Mouse (Mus musculus) lung, adult 2 months (tissue): ENCODE measurements around the gene Vezt. TPM values are rescaled to one million over a fixed set of nuclear protein-coding genes. Genes with fewer than 3 reads are reported as not detected.

Experiments
- DNase-seq: peaks from one replicate; pipeline ENCODE4 v3.0.0; 2022
- H3K4me1 ChIP-seq: fragments of 200-500 bp; 2 replicates; pipeline ENCODE4 v1.6.1; 2011; ENCODE audit warnings: low read length; ENCODE audit not compliant: control insufficient read depth, insufficient read depth
- H3K4me3 ChIP-seq: fragments of 200-500 bp; replicated peaks from 2 replicates; pipeline ENCODE3; 2011; ENCODE audit warnings: low read depth, mild to moderate bottlenecking, control low read depth, low read length; ENCODE audit errors: extremely low read depth
- CTCF ChIP-seq: fragments of 200-500 bp; IDR thresholded peaks from 2 replicates; pipeline ENCODE4 v1.5.1; 2011; ENCODE audit warnings: mild to moderate bottlenecking, low read length, control low read depth; ENCODE audit not compliant: insufficient read depth
- POLR2A ChIP-seq: fragments of 200-500 bp; IDR thresholded peaks from 2 replicates; pipeline ENCODE4 v1.6.1; 2011; ENCODE audit warnings: low read depth, mild to moderate bottlenecking, control low read depth, low read length, borderline replicate concordance; ENCODE audit errors: extremely low read depth
- WGBS: fragments of 180-500 bp; shearing (Covaris S2); methylation state at CpG from one replicate; pipeline ENCODE4 v1.1.7; 2018; 5-methylcytosine and 5-hydroxymethylcytosine counted together
- polyA plus RNA-seq: library from polyadenylated mRNA; depleted of rRNA; stranded (reverse); fragments of >200 nt; gene quantifications from 2 replicates; pipeline ENCODE4 v1.2.3, GENCODE M21; 2012

Vezt gene
- polyA plus RNA-seq, 1 experiment = 13.4 TPM

GRCm38 (mm10) chr10:93919227-93919626, 116.4 kb downstream of the Vezt start:
- TF ChIP-seq POLR2A (no peak), CTCF (no peak)
- H3K4me3 ChIP-seq = peak overlapping the region; percentile 46
- H3K4me1 ChIP-seq = peaks cover 19% of the 10 kb centered on the region
- peak; percentile 13 for DNase-seq
- WGBS = 27% methylated on average over 13 of the region's 13 CpGs

- no peak overlapping the region for H3K4me3 ChIP-seq
- 20% methylated on average over 6 of the region's 6 CpGs for WGBS
- peaks cover 19% of the 10 kb centered on the region for H3K4me1 ChIP-seq
- DNase-seq = peak; percentile 53
- TF ChIP-seq POLR2A (no peak), CTCF (no peak)
Observed at GRCm38 (mm10) chr10:93918701-93919100, 116.9 kb downstream of the Vezt start.

GRCm38 (mm10) chr10:93918087-93918486, 117.5 kb downstream of the Vezt start:
- DNase-seq = no peak
- Histone ChIP-seq H3K4me1 (peaks cover 19% of the 10 kb centered on the region), H3K4me3 (no peak overlapping the region)
- TF ChIP-seq CTCF (no peak), POLR2A (no peak)
- WGBS = 42% methylated on average over 2 of the region's 2 CpGs

- DNase-seq = no peak
- WGBS = 78% methylated on average over 2 of the region's 2 CpGs
Observed at GRCm38 (mm10) chr10:93916778-93917177, 118.8 kb downstream of the Vezt start.

GRCm38 (mm10) chr10:93915531-93916275, 119.9 kb downstream of the Vezt start:
- peaks cover 19% of the 10 kb centered on the region for H3K4me1 ChIP-seq
- no peak overlapping the region for H3K4me3 ChIP-seq
- WGBS = 60% methylated on average over 11 of the region's 11 CpGs
- no peak for DNase-seq
- TF ChIP-seq POLR2A (no peak), CTCF (no peak)

More at GRCm38 (mm10) chr10:93916778-93917177, 118.8 kb downstream of the Vezt start:
- TF ChIP-seq CTCF (no peak), POLR2A (no peak)
- H3K4me3 ChIP-seq = no peak overlapping the region
- peaks cover 19% of the 10 kb centered on the region for H3K4me1 ChIP-seq

GRCm38 (mm10) chr10:93913525-93913924, 122.1 kb downstream of the Vezt start:
- Histone ChIP-seq H3K4me3 (no peak overlapping the region), H3K4me1 (peaks cover 7% of the 10 kb centered on the region)
- DNase-seq = no peak
- no peak for TF ChIP-seq POLR2A
- TF ChIP-seq CTCF = no peak
- 83% methylated on average over 5 of the region's 5 CpGs for WGBS

- no peak for DNase-seq
- WGBS = 59% methylated on average over 1 of the region's 1 CpGs
- Histone ChIP-seq H3K4me1 (0 out of 2 replicates have a peak, but pooled peaks cover 2% of the 10 kb centered on the region), H3K4me3 (no peak overlapping the region)
- TF ChIP-seq POLR2A (no peak), CTCF (no peak)
Observed at GRCm38 (mm10) chr10:93912917-93913316, 122.7 kb downstream of the Vezt start.

GRCm38 (mm10) chr10:93912136-93912855, 123.3 kb downstream of the Vezt start:
- no peaks in the 10 kb centered on the region for H3K4me1 ChIP-seq
- no peak overlapping the region for H3K4me3 ChIP-seq
- WGBS = 85% methylated on average over 5 of the region's 5 CpGs
- no peak for DNase-seq
- TF ChIP-seq POLR2A = no peak
- TF ChIP-seq CTCF = no peak

GRCm38 (mm10) chr10:93911326-93911725, 124.3 kb downstream of the Vezt start:
- 72% methylated on average over 5 of the region's 5 CpGs for WGBS
- DNase-seq = no peak
- Histone ChIP-seq H3K4me3 (no peak overlapping the region), H3K4me1 (no peaks in the 10 kb centered on the region)
- TF ChIP-seq CTCF (no peak), POLR2A (no peak)
